Mouse (Mus musculus) cerebellum, adult 11 months (tissue): ENCODE measurements around the gene Ace3.

Experiments used
- DNase-seq: peaks from one replicate; pipeline ENCODE4 v3.0.0; 2022

Gene Ace3

DNA sequence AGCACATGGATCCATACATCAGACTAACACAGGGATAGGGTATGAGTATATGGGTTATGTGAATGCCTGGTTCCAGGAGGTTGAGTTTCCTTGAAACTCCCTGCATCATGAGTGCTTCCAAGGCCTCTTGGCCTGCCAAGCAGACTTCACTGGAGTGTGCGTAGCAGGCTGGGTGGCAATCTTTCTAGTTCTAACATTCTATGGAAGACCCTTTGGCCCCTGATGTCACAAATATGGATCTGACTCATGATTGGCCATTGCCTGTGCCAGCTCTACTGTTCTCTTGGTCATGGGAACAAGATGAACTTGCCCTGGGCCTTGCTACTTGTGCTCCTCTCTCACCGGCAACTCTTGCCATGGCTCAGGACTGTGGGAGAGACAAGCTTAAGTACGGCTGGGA is at the start of gene Ace3:
Gene Ace3 (plus strand): TSS at position 301 of the 400 bp plus-strand sequence.
- no peak for DNase-seq

DNA sequence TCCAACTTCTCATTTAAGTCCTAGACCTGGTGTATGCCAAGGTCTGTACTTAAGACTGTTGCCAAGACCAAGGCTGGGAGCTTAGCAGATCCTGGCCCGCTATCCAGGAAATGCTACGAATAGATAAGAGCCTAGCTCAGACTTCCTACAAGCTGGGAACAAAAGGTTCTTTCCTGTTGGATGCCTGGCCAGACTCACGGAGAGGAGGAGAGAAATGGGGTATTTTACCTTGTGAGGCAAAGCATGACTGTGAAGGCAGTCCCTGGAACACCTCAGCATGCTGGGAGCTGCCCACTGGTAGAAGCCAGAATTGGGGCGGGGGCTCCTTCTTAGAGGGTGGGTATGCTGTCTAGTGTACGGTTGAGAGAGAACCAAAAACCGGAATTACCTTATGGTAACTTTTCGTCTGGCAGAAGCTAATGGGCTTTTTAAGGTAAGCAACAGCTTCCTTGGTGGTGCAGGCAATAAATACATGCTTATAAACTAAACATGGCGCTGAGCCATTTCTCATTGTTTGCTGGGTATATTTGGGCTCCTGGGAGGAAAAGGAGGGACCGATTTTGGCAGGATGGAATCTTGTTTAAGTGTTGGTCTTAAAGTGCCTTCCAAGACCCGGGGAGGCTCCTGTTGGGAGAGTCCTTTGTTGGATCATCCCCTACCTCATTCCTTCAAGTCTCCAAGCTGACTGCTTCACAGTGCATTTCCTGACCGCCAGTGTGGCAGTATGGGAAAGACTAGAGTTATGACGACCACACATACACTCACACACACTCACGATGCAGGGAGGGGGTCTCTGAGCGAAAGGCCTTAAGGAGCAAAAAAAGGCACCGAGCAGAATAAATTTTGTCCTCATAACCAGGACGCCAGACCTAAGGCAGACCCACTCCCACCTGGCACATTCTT is 49.5 kb upstream of the Ace3 start:
- DNase-seq = no peak

DNA sequence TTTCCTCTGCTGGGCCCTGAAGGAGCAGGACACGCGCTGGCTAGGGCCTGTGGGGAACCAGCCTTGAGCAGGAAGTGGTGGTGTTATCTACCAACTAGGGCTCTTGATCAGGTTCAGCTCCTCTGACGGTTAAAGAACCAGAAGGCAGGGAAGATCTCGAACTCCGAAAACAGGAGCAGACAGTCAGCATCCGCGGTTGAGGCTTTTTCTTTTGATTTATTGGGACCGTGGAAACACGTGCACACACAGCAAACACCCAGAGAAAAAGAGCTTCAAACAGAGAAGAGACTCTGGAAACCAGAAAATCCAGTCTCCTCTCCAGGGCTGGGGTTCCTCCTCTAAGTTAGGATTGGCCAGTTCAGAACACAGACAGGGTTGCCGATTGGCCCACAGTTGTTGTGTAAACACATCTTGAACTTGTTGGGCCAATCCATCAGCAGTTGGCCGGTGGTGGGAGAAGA is 47.8 kb upstream of the Ace3 start:
- no peak for DNase-seq

DNA sequence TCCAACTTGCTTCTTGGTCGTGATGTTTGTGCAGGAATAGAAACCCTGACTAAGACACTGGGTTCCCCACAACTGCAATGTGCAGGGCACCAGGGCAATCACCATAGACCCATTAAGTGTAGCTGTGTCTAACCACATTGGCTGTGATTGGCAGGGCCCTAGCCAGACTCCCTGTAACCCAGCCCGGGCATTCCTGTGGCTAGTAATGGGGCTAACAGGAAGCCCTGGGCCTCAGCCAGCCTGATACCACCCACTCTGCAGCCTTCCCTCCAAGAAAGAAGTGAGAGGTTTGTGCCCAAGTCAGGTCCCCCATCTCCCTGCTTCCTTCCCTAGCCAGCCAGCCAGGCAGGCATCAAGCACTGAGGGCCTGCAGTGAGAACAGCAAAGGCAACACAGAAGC is 46.2 kb upstream of the Ace3 start:
- no peak for DNase-seq

DNA sequence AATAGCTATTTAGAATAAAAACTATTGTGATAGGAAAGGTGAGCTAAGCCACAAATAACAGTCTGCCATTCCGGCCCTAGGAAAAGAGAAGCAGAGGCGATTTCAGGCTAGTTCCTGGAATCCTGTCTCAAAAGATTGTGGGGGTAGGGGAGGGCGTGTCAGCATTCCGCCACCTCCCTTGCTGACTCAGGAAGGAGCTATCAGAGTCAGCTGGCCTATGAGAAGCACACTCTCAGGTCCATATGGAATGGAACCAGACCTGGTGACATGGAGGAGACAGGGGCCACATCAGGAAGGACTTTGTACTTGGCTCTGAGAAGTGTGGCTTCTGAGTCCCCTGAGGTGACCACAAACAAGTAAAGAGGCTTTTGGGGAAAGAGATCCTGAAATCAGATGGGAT is 44.0 kb upstream of the Ace3 start:
- DNase-seq = no peak

DNA sequence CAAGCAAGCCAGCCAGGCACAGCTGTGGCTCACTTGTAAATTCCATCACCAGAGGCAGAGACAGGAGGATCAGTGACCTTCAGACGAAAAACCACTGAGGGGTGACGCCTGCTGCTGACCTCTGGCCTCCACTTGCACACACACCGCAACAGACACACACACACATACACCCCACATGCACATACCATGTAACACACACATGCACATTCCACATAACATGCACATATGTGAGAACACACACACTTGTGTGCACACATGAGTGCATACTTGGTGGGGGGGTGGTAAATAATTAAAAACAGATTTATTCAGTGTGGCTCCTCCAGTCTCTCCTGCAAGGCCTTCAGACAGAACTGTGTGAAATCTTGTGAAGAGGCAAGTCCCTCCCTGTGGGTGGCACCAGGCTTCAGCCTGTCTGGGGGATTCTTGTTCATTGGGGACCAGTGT is 42.9 kb upstream of the Ace3 start:
- no peak for DNase-seq

DNA sequence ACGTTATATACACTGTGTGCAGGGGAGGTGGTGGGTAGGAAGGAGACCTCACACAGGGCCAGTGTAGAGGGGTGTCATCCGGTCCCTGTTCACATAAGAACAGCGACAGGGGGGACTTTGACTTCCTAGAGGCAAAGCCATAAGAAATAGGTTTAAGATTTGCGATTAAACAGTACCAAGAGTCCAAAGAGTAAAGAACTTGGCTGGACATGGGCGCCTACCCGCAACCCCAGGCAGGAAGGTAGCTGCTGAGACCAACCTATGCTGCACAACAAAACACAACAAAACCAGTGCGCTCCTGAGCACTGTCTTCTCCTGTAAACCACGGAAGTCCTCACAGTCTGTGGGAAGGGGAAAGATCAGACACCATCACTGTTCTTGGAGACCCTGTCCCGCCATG is 42.4 kb upstream of the Ace3 start:
- no peak for DNase-seq

DNA sequence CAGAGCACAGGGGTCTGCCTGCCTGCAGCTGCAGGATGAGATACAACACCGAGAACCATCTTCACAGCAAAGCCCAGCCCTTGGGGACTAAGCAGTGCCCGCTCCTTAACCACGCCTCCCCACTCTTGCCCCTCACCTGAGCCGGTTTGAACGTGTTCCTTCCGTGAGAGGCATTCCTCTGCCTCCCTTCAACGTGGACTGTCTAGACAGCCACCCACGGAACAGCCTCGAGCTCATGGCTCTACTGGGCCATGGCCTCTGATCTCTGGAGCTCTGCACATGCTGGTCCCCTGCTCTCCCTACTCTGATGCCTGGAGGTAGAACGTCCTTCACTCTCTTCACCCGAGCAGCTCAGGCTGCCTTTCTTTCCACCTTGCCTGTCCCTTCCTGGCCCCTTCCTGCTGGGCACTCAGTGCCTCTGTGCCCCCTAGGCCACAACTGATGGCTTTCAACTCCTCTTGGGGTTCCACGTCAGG is 41.5 kb upstream of the Ace3 start, which contains the start of gene Cyb561:
Gene Cyb561 (minus strand): TSS at position 426 of the 476 bp plus-strand sequence.
- no peak for DNase-seq

DNA sequence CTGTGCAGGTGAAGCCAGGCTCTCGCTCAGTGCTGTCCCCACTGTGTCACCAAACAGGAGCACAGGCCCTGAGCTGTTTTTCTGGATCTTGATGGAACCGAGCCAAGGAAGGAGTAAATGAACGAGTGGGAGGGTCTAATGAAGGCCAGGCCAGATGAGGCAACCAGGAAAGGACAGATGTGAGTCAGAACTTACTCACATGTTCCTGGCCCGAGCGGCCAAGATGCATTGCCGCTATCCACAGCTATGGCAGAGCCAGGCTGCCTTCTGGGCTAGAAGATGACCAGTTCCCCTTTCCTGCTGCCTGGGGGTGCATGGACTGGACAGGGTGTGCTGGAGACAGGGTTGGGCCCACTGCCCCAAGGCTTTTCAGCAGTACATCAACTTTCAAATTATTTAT is 41.1 kb upstream of the Ace3 start:
- DNase-seq = no peak

DNA sequence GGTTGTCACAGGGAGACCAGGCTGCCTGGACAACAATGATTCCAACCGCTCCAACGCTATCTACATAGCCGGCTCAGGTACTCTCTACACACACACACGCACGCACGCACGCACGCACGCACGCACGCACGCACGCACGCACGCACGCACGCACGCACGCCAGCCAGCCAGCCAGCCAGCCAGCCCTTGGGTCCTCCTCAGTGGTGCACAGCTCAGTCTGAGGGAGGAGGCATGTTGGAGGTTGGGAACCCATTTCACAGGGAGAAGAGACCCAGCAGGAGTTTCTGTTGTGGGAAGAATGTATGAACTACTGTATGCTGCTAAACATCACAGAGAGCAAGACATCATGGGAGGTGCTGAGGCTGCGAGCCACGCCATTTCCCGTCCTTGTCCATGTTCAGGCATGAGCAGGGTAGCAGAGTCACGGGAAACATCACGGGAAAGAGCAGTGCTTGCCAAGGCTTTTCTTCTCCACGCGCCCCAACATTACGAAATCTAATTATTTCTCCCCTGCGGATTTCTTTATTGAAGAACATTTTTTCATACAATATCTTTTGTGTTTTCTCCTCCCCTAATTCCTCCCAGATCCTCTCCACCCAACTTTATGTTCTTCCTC is 38.6 kb upstream of the Ace3 start:
- DNase-seq = no peak

DNA sequence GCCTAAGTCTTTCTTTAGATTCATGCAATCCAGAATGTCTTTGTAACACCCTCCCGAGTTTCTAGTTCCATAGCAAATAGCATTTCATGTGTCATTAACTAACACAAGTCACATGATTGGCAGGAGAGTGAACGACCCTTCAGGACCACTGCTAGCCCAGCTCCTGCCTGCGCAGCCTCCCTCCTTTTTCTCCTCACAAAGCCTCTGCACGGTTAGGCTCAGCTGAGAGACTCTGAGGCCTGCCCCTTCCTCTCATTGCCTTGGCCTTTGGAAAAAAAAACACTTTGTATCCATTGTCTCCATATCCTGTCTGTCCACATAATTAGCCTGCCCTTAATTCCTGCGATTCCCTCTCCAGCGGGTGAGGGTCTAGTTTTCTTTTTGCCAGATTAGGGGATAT is 37.0 kb upstream of the Ace3 start:
- DNase-seq = no peak

DNA sequence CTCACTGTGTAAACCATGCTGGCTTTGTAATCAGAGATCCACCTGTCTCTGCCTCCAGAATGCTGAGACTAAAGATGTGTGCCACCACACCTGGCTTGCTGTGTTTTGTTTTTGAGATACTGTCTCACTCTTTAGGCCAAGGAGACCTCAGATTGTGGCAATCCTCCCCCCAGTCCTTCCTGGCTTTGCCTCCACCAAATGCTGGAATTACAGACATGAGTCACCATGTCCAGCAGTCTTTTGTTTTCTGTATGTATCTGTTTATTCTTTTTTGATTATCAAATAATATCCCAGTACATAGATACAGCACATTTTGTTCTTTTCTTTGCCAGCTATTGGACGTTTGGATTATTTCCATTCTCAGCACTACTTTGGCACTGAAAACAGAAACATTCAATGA is 35.9 kb upstream of the Ace3 start:
- DNase-seq = no peak

DNA sequence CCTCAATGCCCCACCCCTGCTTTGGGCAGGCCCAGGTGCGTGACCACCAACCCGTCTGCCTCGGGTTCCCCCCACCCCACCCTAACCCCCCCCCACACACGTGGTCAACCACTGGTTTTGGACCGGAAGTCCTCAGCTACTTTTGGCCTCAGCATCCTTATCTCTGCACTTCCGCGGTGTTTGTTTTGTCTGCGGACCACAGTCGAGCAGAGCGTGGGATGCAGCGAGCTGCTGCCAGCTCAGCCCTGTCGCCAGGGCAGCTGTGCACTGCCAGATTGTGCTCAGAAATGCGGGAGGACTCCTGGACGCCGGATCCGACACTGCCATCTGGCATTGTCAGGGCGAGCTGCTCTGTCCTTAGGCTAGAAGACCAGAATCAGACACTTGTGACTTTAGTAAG is 35.1 kb upstream of the Ace3 start:
- no peak for DNase-seq

DNA sequence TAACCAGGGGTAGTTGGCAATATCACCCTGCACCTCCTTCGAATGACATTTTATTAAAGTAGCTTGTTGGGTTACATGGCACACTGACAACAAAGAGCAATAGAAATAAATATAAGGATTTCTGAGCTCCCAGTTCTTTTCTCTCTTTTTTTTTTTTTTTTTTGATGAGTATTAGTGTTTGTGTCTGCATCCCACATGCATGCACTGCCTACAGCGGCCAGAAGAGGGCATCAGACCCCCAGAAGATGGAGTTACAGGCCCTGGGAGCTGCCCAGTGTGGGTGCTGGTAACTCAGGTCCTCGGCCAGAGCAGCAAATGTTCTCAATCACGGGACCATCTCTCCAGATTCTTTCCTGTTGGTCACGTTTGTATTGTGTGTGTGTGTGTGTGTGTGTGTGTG is 29.8 kb upstream of the Ace3 start:
- DNase-seq = no peak

DNA sequence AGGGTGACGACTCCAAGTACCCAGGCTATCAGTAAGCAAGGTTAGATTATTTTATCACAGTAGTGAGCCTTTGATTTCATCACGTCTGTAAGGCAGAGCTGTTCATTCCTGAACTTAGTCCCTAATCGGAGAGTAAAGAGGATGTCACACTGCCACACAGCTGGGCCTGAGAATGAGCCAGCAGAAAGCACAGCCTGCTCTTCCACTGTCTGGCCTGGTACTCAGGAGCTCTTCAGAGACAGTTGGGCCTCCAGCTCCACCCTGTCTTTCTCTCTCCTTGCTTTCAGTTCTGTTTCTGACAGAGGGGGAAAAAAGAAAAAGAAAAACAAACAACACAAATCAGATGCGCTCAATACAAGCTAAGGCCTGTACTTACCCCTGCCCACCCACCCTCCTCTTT is 28.2 kb upstream of the Ace3 start:
- DNase-seq = no peak

DNA sequence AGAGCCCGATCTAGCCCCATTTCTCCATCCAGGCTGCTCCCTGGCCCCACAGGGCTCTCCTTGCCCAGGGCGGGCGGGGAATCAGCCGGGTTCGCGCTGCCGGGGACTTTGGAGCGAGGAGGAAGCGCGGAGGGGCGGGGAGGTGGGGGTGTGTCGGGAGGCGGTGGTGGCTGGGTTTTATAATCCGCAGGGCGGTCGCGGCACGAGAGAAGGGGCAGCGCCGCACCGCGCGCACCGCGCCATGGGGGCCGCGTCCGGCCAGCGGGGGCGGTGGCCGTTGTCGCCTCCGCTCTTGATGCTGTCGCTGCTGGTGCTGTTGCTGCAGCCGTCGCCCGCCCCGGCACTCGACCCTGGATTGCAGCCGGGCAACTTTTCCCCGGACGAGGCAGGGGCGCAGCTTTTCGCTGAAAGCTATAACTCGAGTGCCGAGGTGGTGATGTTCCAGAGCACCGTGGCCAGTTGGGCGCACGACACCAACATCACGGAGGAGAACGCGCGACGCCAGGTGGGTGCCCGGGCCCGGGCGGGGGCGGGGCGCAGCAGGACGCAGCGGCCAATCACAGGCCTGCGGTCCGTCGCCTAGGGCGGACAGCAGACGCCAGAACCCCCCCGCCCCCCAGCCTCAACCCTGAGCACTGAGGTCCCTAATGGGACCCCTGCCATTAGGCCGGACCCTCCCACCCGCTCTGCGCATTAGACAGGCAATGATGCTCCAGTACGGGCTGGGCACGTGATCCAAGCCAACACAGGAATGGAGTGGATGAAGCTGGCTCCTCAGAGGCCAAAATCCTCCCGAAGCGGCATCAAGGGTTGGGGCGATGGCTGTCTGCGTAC is 26.5 kb upstream of the Ace3 start, which contains the start of gene Ace:
Gene Ace (plus strand): TSS at position 205 of the 834 bp plus-strand sequence.
- DNase-seq = no peak

DNA sequence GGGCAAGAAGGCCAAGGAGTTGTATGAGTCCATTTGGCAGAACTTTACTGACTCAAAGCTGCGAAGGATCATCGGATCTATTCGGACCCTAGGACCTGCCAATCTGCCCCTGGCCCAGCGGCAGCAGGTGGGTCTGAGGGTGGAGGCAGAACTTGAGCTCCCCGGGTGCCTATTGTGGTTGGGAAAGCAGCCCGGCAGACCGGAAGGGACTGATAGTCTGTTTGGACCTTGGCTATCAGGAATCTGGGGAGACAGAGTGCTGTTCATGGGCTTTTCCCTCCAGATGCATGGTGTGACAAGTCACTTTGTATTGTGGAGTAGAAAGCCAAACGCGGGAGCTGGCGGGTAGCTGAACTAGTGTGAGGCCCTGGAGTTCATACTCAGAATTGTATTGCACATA is 25.5 kb upstream of the Ace3 start:
- DNase-seq = no peak

DNA sequence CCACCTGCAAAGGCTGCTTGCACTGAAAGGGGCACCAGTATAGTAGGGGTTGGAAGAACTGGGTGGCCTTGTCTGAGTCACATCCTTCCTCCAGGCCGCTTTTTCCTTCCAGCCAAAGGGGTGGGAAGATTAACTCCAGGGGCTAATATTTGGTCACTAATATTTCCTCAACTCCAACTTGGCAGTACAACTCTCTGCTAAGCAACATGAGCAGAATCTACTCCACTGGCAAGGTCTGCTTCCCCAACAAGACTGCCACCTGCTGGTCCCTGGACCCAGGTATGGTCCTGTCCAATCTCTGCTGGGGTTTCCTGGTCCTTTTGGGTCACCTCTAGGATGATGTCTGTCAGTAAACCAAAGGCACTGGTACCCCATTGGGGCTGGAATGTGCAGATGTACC is 25.0 kb upstream of the Ace3 start:
- DNase-seq = no peak

DNA sequence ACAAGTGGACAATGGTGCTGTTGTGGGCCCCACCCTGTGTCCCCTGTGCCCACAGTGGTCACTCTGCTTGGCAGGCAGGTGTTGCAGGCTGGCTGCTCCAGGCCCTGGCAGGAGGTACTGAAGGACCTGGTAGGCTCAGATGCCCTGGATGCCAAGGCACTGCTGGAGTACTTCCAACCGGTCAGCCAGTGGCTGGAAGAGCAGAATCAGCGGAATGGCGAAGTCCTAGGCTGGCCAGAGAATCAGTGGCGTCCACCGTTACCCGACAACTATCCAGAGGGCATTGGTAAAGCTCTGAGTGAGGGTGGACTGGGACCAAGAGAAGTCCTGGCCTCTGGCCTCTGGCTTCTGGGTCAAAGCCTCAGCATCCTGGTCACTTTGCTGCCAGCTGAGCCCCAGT is 19.9 kb upstream of the Ace3 start:
- peak; percentile 45 for DNase-seq

DNA sequence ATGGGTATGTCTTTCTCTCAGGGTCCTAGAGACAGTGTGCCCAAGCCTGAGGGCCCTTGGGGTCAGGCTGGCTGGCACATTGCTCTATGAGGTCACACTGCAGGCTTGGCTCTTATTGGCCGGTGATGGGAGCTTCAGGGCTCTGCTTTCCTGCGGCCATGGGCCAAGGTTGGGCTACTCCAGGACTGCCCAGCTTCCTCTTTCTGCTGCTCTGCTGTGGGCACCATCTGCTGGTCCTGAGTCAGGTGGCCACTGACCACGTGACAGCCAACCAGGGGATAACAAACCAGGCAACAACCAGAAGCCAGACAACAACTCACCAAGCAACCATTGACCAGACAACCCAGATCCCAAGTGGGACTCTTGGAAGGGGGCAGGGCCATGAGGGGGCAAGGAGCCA is 19.4 kb upstream of the Ace3 start:
- DNase-seq = peak; percentile 45

DNA sequence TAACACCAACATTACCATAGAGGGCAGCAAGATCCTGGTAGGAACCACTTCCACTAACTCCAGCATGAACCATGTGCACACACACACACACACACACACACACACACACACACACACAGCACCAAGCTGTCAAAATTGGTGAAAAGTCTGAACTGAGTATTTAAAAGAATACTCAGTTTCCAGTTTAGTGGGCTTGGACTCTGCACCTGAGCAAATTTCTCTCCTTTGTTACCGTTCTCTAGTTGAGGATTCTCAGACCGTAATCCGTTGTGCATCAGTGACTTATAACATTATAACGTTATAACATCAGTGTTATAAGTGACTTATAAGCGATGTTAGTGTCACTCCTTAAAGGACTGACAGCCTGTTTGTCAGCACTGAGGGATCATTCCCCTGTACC is 18.8 kb upstream of the Ace3 start:
- DNase-seq = no peak

DNA sequence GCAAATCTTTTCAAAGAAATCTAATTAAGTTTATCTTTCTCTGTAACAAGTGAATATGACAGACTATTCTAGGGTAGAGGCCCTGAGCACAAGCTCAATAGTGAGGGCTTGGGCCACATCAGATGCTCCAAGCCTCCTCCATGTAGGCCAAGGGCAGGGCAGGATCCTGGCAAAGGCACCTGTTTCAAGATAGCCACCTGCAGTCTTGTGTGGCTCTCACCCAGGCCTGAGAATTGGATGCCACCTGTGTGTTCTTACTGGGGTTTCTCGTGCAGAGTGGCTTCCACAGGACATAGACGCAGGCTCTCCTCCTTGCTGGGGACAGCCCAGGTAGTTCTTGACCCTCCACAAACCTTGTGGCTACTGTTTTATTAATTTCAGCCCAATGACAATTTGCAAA is 16.2 kb upstream of the Ace3 start:
- DNase-seq = peak; percentile 36

DNA sequence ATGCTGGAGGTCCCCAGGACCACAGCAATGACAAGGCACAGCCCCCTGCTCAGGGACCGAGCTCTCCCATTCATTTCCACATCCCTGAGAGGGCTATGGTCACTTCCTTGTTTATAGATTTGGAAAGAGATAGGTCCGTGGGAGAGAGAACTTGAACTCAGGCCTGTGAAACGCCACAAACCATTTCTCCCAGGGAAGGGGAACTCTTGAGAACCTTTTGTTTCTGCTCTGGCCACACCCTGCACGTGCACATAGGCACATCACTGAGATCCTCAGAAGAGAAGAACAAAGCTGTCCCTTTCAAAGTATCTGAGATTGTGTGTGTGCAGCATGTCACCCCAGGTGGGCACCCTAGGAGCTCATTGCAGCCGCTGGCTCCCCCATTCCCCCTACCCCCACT is 15.8 kb upstream of the Ace3 start:
- DNase-seq = no peak
